Mouse (Mus musculus) embryonic fibroblast, embryonic 13.5 days (primary cell): ENCODE results near the gene Styk1.

Source experiments
- CTCF ChIP-seq: IDR thresholded peaks from 2 replicates; pipeline ENCODE4 v1.5.1; 2011; ENCODE audit warnings: mild to moderate bottlenecking, control low read depth, low read length, moderate library complexity, borderline replicate concordance; ENCODE audit not compliant: insufficient read depth
- POLR2A ChIP-seq: IDR thresholded peaks from 2 replicates; pipeline ENCODE4 v1.6.1; 2011; ENCODE audit warnings: low read depth, mild to moderate bottlenecking, control low read depth, low read length, moderate library complexity

GRCm38 (mm10) chr6:131347026-131347425 is 6.4 kb downstream of the Styk1 start:
- TF ChIP-seq CTCF: no peak
- TF ChIP-seq POLR2A: no peak
